Mouse (Mus musculus): Measurements from ENCODE around the gene Tcp11l2.
A peak's percentile ranks its signal among the peaks of the same experiment; 100 is the strongest.

Gene Tcp11l2

DNA sequence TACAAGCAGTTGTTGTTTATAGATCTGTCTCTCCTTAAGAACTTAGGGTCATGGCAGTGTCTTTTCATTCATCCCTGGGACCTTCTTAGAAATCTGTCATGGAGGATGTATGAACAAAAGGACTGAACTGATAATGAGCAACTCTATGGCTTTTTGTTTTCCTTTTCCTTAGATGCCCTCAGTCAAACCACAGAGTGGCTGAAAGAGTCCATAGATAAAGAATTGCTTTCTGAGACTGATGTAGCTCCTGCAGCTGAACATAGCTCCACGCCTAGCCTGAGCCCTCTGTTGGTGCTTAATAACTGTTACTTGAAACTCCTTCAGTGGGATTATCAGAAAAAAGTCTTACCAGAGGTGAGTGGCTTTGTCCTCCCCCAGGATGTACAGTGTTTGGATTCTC lies 27.9 kb downstream of the Tcp11l2 start:
- no peak for DNase-seq (ENCODE audit: low spot score)

- DNase-seq (ENCODE audit: low spot score): no peak
Observed at GRCm38 (mm10) chr10:84608361-84608760, 31.9 kb downstream of the Tcp11l2 start.

DNA sequence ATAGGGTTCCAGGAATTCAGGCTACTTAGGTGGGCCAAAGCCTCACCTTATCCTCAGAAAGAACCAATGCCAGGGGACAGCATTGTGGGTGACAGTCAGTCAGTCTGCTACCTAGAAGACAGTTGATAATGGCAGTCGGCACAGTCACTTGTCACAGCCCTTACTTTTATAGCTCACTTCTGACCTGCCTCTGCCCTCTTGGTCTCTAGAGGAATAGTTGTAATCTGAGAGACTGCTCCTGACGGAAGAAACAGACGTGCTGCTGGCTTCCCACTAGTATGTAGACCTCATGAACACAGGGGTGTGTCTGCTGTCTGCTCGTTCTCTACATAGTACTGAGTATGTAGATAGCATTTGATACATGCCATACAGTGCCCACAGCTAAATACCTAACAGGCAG lies 33.9 kb downstream of the Tcp11l2 start:
- no peak for DNase-seq (ENCODE audit: low spot score)

GRCm38 (mm10) chr10:84610783-84611182 lies 34.4 kb downstream of the Tcp11l2 start:
- no peak for DNase-seq (ENCODE audit: low spot score)

GRCm38 (mm10) chr10:84611664-84612063 lies 35.2 kb downstream of the Tcp11l2 start:
- DNase-seq (ENCODE audit: low spot score): no peak

GRCm38 (mm10) chr10:84612281-84612680 lies 35.9 kb downstream of the Tcp11l2 start:
- DNase-seq (ENCODE audit: low spot score): no peak

GRCm38 (mm10) chr10:84613366-84613765 lies 36.9 kb downstream of the Tcp11l2 start:
- DNase-seq (ENCODE audit: low spot score): no peak

GRCm38 (mm10) chr10:84615076-84615475 lies 38.6 kb downstream of the Tcp11l2 start:
- DNase-seq (ENCODE audit: low spot score): no peak

DNA sequence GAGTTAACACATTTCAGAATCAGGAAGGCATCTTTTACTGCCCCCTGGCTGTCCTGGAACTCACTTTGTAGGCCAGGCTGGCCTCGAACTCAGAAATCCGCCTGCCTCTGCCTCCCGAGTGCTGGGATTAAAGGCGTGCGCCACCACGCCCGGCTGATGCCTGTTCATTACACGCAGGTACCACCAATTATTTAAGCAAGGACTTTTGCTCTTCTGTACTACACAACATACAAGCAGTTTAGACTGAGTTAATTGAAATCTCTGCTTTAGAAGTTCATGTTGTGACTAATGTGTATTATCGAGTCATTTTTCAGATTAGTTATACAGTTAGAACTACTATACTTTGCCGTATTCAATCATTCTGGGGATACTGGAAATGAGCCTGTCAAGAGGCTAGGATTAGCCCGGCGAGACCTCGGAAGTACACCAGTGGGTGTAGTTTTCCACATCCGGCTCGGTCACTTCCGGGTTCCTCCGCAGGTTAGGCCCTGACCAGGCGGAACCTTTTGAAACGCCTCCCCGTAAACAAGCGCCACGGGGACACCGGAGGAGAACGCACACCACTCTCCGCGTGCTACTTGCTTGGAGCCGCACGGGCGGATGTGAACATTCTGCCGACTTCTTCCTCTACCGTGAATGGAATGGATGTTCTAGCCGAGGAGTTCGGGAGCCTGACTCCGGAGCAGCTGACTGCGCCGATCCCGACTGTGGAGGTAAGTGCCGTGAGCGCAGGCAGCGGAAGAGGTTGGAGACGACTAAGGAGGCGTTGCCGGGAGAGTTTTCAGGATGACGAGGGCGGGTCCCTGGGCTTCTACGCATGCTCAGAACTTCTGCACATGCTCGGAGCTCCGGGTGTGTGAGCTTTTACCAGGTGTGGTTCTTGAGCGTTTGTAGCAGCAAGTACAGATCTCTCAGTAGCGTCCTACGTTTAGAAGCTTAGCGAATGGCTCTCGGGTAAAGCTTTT lies 45.7 kb downstream of the Tcp11l2 start, which contains the start of gene Polr3b:
Polr3b (plus strand) TSS at position 467 of the 965 bp plus-strand sequence.
- DNase-seq (ENCODE audit: low spot score): peak; percentile 90

- DNase-seq (ENCODE audit: low spot score): no peak
Observed at GRCm38 (mm10) chr10:84631182-84631581, 54.8 kb downstream of the Tcp11l2 start.

DNA sequence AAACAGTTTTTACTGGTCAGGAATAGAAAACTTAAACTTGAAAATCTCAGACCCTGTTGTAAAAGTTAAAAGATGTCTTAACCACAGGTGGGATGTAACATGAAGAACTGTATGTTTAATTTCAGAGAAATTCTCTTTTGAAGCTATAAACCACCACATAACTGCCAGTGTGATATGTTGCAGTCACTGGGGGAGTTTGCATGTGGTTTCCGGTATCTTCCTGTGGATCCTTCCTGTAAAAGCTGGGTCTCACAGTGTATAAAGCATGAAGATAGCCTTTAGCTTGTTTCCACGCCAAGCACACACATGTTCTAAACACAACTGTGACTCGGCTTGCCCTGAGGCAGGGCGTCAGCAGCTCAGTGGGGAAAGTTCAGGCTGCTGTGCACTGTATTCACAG lies 55.6 kb downstream of the Tcp11l2 start:
- DNase-seq (ENCODE audit: low spot score): no peak

GRCm38 (mm10) chr10:84636656-84637055 lies 60.2 kb downstream of the Tcp11l2 start:
- DNase-seq (ENCODE audit: low spot score): no peak

GRCm38 (mm10) chr10:84638382-84638781 lies 62.0 kb downstream of the Tcp11l2 start:
- DNase-seq (ENCODE audit: low spot score): no peak

DNA sequence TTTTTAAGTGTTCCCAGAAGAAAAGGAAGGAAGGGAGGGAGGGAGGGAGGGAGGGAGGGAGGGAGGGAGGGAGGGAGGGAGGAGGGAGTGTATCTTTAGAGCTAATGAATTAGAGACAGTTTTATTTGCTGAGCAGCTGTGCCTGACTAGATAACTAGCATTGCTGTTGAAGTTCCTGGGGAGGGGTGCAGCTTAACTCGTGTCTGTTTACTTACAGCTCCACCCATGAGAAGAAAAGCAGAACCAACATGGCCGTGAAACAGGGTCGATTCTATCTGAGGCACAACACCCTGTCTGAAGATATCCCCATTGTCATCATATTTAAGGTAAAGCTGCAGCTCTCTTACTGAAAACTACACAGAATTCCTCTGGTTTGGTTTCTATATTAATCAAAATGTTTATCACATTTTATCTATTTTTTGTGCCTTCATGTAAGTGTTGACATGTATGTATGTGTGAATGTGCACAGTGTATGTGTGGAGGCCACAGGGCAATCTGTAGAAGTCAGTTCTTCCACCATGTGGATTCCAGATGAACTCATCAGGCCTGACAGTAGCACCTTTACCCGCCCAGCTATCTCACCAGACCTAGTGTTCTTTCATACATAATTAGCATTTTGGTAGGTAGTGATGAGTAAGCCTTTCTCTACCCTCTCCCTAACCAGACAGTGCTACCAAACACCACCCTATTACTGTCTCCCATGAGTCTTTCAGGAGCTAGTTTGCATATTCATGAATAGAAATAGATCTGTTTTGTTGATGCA lies 63.3 kb downstream of the Tcp11l2 start:
- DNase-seq (ENCODE audit: low spot score): no peak

GRCm38 (mm10) chr10:84640861-84641260 lies 64.4 kb downstream of the Tcp11l2 start:
- DNase-seq (ENCODE audit: low spot score): no peak

GRCm38 (mm10) chr10:84641576-84641975 lies 65.2 kb downstream of the Tcp11l2 start:
- DNase-seq (ENCODE audit: low spot score): no peak

- DNase-seq (ENCODE audit: low spot score): no peak
Observed at GRCm38 (mm10) chr10:84645940-84646339, 69.5 kb downstream of the Tcp11l2 start.

GRCm38 (mm10) chr10:84646506-84647102 lies 70.2 kb downstream of the Tcp11l2 start:
- no peak for DNase-seq (ENCODE audit: low spot score)

DNA sequence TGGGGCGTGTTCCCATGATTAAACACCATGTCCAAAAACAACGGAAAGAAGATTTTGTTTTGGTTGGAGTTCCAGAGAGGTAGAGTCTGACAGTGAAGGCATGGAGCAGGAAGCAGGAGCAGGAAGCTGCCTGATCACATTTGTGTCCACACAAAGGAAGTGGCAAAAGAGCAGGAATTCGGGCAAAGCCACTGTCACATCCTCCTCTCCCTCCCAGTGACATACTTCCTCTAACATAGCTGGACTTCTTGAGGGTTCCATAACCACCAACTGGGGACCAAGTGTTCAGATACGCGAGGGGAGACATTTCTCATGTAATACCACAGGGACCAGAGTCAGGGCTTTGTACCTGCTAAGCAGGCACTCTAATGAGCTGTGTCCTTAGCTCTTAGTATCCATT lies 70.8 kb downstream of the Tcp11l2 start:
- no peak for DNase-seq (ENCODE audit: low spot score)

- no peak for DNase-seq (ENCODE audit: low spot score)
Observed at GRCm38 (mm10) chr10:84648911-84649310, 72.5 kb downstream of the Tcp11l2 start.

- no peak for DNase-seq (ENCODE audit: low spot score)
Observed at GRCm38 (mm10) chr10:84654029-84654428, 77.6 kb downstream of the Tcp11l2 start.

DNA sequence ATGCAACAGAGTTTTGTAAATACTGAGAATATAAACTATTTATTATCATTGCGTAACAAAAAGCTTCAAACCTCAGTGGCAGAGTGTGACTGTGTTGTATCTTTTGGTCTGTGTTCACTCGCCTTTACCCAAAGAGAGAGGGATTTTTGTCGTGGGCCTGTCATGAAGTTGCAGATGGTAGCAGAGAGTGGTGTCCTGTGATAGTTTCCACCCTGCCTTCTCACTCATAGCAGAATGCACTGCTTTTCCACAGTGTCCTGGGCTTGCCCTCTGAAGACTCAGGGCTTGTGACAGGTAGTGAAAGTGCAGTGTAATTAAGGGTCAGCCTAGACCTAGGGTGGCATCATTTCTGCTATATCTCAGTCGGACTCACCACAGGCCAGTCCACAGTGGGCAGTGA lies 78.3 kb downstream of the Tcp11l2 start:
- no peak for DNase-seq (ENCODE audit: low spot score)
